Mouse (Mus musculus) left cerebral cortex, postnatal 25 days (tissue): ENCODE data around the gene Diaph2. TPM values are rescaled to one million over a fixed set of nuclear protein-coding genes. Genes with fewer than 3 reads are reported as not detected.

Experiments
- DNase-seq, 2 experiments: peaks; one replicate each; pipeline ENCODE4 v3.0.0; 2022; ENCODE audit warnings: low spot score in 2 of 2, mixed read lengths in 1 of 2
- intact Hi-C: fragments of 180-260 bp; cut with DNase I; formaldehyde crosslinking; loops from one replicate; pipeline ENCODE4 v1.15.1; 2025
- total RNA-seq, 2 experiments: library from RNA; stranded (reverse); gene quantifications; 2 replicates each; pipeline ENCODE4 v1.2.3; 2021

Diaph2 gene
- total RNA-seq, 2 experiments from 2014 or later = 21.9 to 25.6 TPM

DNA sequence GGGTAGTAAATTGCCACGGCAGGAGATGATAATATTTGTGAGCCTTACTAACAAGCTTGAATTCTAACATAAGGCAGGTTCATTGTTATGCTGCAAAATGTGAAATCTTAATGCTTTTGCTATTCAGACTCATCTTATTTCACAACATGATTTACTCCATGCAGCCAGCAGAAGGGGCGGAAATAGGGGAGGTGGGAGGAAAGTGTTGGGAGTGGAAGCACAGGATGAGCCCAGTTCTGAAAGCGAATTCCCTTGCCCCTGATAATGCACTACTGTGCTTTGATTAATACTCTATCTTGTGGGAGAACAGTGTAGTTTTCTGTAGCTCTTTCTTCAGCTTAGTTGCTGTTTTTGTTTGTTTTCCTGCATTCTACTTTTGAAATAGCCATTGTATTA is 753.9 kb downstream of the Diaph2 start:
- intact Hi-C loops = no loop called here
- DNase-seq = peak in 1 of 2 experiments; percentile 2

DNA sequence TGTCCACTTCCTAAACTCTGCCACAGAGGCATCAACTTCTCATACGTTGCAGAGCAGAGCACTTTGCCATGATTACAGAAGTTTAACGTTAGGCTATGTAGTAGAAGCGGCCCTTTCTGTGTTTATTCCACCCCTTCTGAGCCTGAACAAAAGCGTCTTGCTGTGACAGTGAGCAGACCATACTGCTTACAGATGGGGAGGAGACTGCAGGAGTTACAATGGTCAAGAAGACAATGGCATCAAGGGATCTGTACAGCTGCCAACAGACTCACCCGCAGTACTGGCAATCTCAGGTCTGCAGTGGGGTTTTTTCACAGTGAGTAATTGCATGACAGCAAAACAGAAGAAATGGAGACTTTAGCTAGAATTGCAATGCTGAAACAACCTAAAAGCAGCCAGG is 756.1 kb downstream of the Diaph2 start:
- intact Hi-C loops = no loop called here
- peak in 1 of 2 experiments; percentile 2 for DNase-seq
